Comparison of ENCODE assay signal across 21 mouse cellular contexts in the genomic region with DNA sequence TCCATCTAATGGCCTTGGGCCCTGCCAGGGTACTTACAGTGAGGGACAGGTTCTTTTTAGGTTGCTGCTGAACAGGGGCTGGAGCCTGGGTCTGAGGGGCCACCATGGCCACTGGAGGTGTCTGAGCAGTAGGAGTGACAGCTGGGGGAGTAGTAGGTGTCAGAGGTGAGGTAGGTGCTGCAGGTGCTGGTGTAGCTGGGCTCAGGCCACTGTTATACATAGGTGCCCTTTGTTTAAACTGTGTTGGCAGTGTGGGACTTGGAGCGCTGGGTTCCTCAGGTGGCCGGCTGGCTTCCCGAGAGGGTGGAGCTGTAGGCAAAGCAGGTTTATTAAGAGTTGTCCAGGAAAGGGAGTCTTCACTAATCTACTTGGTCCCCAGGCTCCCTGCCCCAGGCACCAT. TPM values are rescaled to one million over a fixed set of nuclear protein-coding genes. Genes with fewer than 3 reads are reported as not detected.
DNase-seq lines count a peak whose midpoint lies in the region; ATAC-seq and TF ChIP-seq lines count a peak whose summit lies in the region.
"Had no signal": no experiment of that assay in that cellular context is flagged by ENCODE, and none has a peak within 500 bp of the region (broad histone marks: within the 10 kb centered on the region; RNA-seq: fewer than 3 reads in every experiment).

No protein-coding gene starts in this region.

- H3K36me3 ChIP-seq in forebrain, embryonic 11.5 days (ENCODE audit: control insufficient read depth, insufficient read depth, low read length) = peaks cover 32% of the 10 kb centered on the region
- peaks cover 57% of the 10 kb centered on the region for H3K36me3 ChIP-seq in forebrain, embryonic 16.5 days (ENCODE audit: control insufficient read depth, insufficient read depth)
- H3K36me3 ChIP-seq in liver, embryonic 11.5 days (ENCODE audit: control insufficient read depth, insufficient read depth, low read length) = peaks cover 73% of the 10 kb centered on the region
- peaks cover 80% of the 10 kb centered on the region for H3K36me3 ChIP-seq in liver, postnatal 0 days (replicated peaks; ENCODE audit: insufficient read depth, low read length)
- H3K36me3 ChIP-seq in midbrain, embryonic 16.5 days (ENCODE audit: control insufficient read depth, insufficient read depth, low read length) = peaks cover 56% of the 10 kb centered on the region
- H3K36me3 ChIP-seq in midbrain, embryonic 10.5 days = peaks cover 95% of the 10 kb centered on the region
- peaks cover 39% of the 10 kb centered on the region for H3K36me3 ChIP-seq in myocyte (ENCODE audit: control insufficient read depth, insufficient read depth)

- H3K27me3 ChIP-seq in forebrain, embryonic 11.5 days (ENCODE audit: control insufficient read depth, insufficient read depth, low read length) = no peaks in the 10 kb centered on the region
- H3K27me3 ChIP-seq in forebrain, embryonic 16.5 days (replicated peaks; ENCODE audit: control insufficient read depth, insufficient read depth, low read length) = no peaks in the 10 kb centered on the region
- H3K27me3 ChIP-seq in liver, embryonic 11.5 days (replicated peaks; ENCODE audit: control insufficient read depth, insufficient read depth, low read length) = no peaks in the 10 kb centered on the region
- H3K27me3 ChIP-seq in liver, postnatal 0 days (ENCODE audit: insufficient read depth, low read length) = no peaks in the 10 kb centered on the region
- no peaks in the 10 kb centered on the region for H3K27me3 ChIP-seq in midbrain, embryonic 16.5 days (ENCODE audit: control insufficient read depth, insufficient read depth, low read depth, low read length)
- no peaks in the 10 kb centered on the region for H3K27me3 ChIP-seq in midbrain, embryonic 10.5 days (ENCODE audit: low read depth, poor library complexity, severe bottlenecking)
- no peaks in the 10 kb centered on the region for H3K27me3 ChIP-seq in myocyte (ENCODE audit: control insufficient read depth, insufficient read depth, insufficient read length)
- H3K27me3 ChIP-seq: CH12.LX, Patski had no signal

- WGBS in forebrain, embryonic 11.5 days = 98% methylated on average over 3 of the region's 3 CpGs
- 88% methylated on average over 3 of the region's 3 CpGs for WGBS in forebrain, embryonic 16.5 days
- WGBS in liver, embryonic 11.5 days = 77% methylated on average over 3 of the region's 3 CpGs
- 84% methylated on average over 3 of the region's 3 CpGs for WGBS in liver, postnatal 0 days (ENCODE audit: insufficient replicate concordance)
- 95% methylated on average over 3 of the region's 3 CpGs for WGBS in midbrain, embryonic 16.5 days
- 95% methylated on average over 3 of the region's 3 CpGs for WGBS in midbrain, embryonic 10.5 days

- no peak for TF ChIP-seq CTCF in liver, postnatal 0 days (IDR thresholded peaks at IDR 0.05; ENCODE audit: low read depth)

- H3K4me1 ChIP-seq in forebrain, embryonic 11.5 days (replicated peaks; ENCODE audit: control insufficient read depth, insufficient read depth, low read length) = no peaks in the 10 kb centered on the region
- no peaks in the 10 kb centered on the region for H3K4me1 ChIP-seq in forebrain, embryonic 16.5 days (replicated peaks; ENCODE audit: control insufficient read depth, insufficient read depth, low read length)
- H3K4me1 ChIP-seq in liver, embryonic 11.5 days (replicated peaks; ENCODE audit: control insufficient read depth, insufficient read depth, low read length) = no peaks in the 10 kb centered on the region
- H3K4me1 ChIP-seq in liver, postnatal 0 days (ENCODE audit: insufficient read depth) = no peaks in the 10 kb centered on the region
- no peaks in the 10 kb centered on the region for H3K4me1 ChIP-seq in midbrain, embryonic 16.5 days (ENCODE audit: control insufficient read depth, insufficient read depth, low read length)
- no peaks in the 10 kb centered on the region for H3K4me1 ChIP-seq in midbrain, embryonic 10.5 days
- H3K4me1 ChIP-seq: heart, embryonic 10.5 days had no signal

- no peak for ATAC-seq in forebrain, embryonic 11.5 days (replicated peaks; ENCODE audit: low FRiP score)
- no peak for ATAC-seq in forebrain, embryonic 16.5 days
- no peak for ATAC-seq in liver, embryonic 11.5 days (replicated peaks; ENCODE audit: low FRiP score)
- ATAC-seq in liver, postnatal 0 days = no peak
- ATAC-seq in midbrain, embryonic 16.5 days = 0 out of 2 replicates have a peak, but pooled peaks have one; percentile 33
- ATAC-seq: activated CD4-positive, CD25-positive, alpha-beta regulatory T cell, adult 4 months; forebrain, embryonic 14.5 days; Patski had no signal

- H3ac ChIP-seq in myocyte (ENCODE audit: control insufficient read depth, insufficient read length) = no peak overlapping the region

- no peaks in the 10 kb centered on the region for H3K9me3 ChIP-seq in forebrain, embryonic 11.5 days (ENCODE audit: control insufficient read depth, low read length)
- no peaks in the 10 kb centered on the region for H3K9me3 ChIP-seq in forebrain, embryonic 16.5 days (ENCODE audit: control insufficient read depth, low read length)
- no peaks in the 10 kb centered on the region for H3K9me3 ChIP-seq in liver, embryonic 11.5 days (ENCODE audit: control insufficient read depth, low read length)
- H3K9me3 ChIP-seq in liver, postnatal 0 days (ENCODE audit: low read length) = no peaks in the 10 kb centered on the region
- H3K9me3 ChIP-seq in midbrain, embryonic 16.5 days (replicated peaks; ENCODE audit: control insufficient read depth, low read length, poor library complexity, severe bottlenecking) = no peaks in the 10 kb centered on the region
- H3K9me3 ChIP-seq in midbrain, embryonic 10.5 days (replicated peaks) = no peaks in the 10 kb centered on the region
- H3K9me3 ChIP-seq: heart, embryonic 10.5 days had no signal

- no peak overlapping the region for H3K27ac ChIP-seq in forebrain, embryonic 11.5 days (ENCODE audit: low read depth, low read length)
- H3K27ac ChIP-seq in forebrain, embryonic 16.5 days (ENCODE audit: low read length) = no peak overlapping the region
- no peak overlapping the region for H3K27ac ChIP-seq in liver, embryonic 11.5 days (ENCODE audit: low read depth, low read length)
- H3K27ac ChIP-seq in liver, postnatal 0 days (ENCODE audit: low read depth) = no peak overlapping the region
- no peak overlapping the region for H3K27ac ChIP-seq in midbrain, embryonic 16.5 days (ENCODE audit: low read length)
- no peak overlapping the region for H3K27ac ChIP-seq in midbrain, embryonic 10.5 days (replicated peaks)
- H3K27ac ChIP-seq: heart, embryonic 10.5 days; hindbrain, embryonic 14.5 days had no signal

- H3K4me3 ChIP-seq in forebrain, embryonic 11.5 days (ENCODE audit: low read depth, low read length) = no peak overlapping the region
- H3K4me3 ChIP-seq in forebrain, embryonic 16.5 days (replicated peaks; ENCODE audit: low read length) = no peak overlapping the region
- no peak overlapping the region for H3K4me3 ChIP-seq in liver, embryonic 11.5 days (ENCODE audit: low read depth, low read length)
- H3K4me3 ChIP-seq in liver, postnatal 0 days (ENCODE audit: low read depth, low read length) = no peak overlapping the region
- H3K4me3 ChIP-seq in midbrain, embryonic 16.5 days (ENCODE audit: low read depth, low read length) = no peak overlapping the region
- no peak overlapping the region for H3K4me3 ChIP-seq in midbrain, embryonic 10.5 days
- H3K4me3 ChIP-seq in myocyte = no peak overlapping the region
- H3K4me3 ChIP-seq: heart, embryonic 10.5 days had no signal

- no peak for TF ChIP-seq POLR2A in myocyte (IDR thresholded peaks at IDR 0.05; ENCODE audit: insufficient read length, low read depth)

- DNase-seq in forebrain, embryonic 11.5 days (ENCODE audit: low spot score) = peak; percentile 48
- DNase-seq in liver, embryonic 11.5 days (ENCODE audit: low spot score) = peak; percentile 28
- no peak for DNase-seq in liver, postnatal 0 days
- no peak for DNase-seq in midbrain, embryonic 10.5 days (ENCODE audit: low spot score)
- no peak for DNase-seq in retina, embryonic 14.5 days (ENCODE audit: low spot score)
- DNase-seq: adrenal gland, postnatal 14 days; cerebellum, adult 11-12 months; cerebellum, adult 9-10 months; cerebellum, postnatal 25 days; gastrocnemius, postnatal 36 days; heart, adult 18-20 months; heart, postnatal 10 days had no signal

- no peak for TF ChIP-seq EP300 in liver, postnatal 0 days (IDR thresholded peaks at IDR 0.05; ENCODE audit: low read depth)

- no peak overlapping the region for H3K9ac ChIP-seq in forebrain, embryonic 11.5 days (ENCODE audit: low read length)
- no peak overlapping the region for H3K9ac ChIP-seq in forebrain, embryonic 16.5 days (replicated peaks; ENCODE audit: low read depth, low read length)
- no peak overlapping the region for H3K9ac ChIP-seq in liver, embryonic 11.5 days (ENCODE audit: low read depth, low read length)
- H3K9ac ChIP-seq in liver, postnatal 0 days (replicated peaks) = no peak overlapping the region
- H3K9ac ChIP-seq in midbrain, embryonic 16.5 days (ENCODE audit: low read depth, low read length) = no peak overlapping the region
- H3K9ac ChIP-seq: hindbrain, embryonic 14.5 days had no signal

- H3K79me2 ChIP-seq in myocyte (ENCODE audit: control insufficient read depth, insufficient read depth) = no peaks in the 10 kb centered on the region

- H3K4me2 ChIP-seq in forebrain, embryonic 11.5 days (ENCODE audit: low read depth, low read length, severe bottlenecking) = no peak overlapping the region
- H3K4me2 ChIP-seq in forebrain, embryonic 16.5 days (ENCODE audit: low read length) = no peak overlapping the region
- no peak overlapping the region for H3K4me2 ChIP-seq in liver, embryonic 11.5 days
- H3K4me2 ChIP-seq in liver, postnatal 0 days (ENCODE audit: low read depth, low read length) = no peak overlapping the region
- no peak overlapping the region for H3K4me2 ChIP-seq in midbrain, embryonic 16.5 days (ENCODE audit: low read length)
- H3K4me2 ChIP-seq in myocyte (ENCODE audit: low read depth) = no peak overlapping the region
- H3K4me2 ChIP-seq: hindbrain, embryonic 14.5 days had no signal

TF ChIP-seq in myocyte, 11 proteins besides CTCF, POLR2A, EP300 and RAD21:
- TF ChIP-seq POLR2AphosphoS2 (IDR thresholded peaks at IDR 0.05; ENCODE audit: insufficient read length, low read depth) (peak; percentile 32), TCF12 (IDR thresholded peaks at IDR 0.05; ENCODE audit: insufficient read depth, poor library complexity, severe bottlenecking) (no peak), E2F4 (IDR thresholded peaks at IDR 0.05; ENCODE audit: insufficient read depth) (no peak)

RNA-seq across cellular contexts. Expression of gene Nelfa, which starts 37.0 kb away (rescaled TPM):
- polyA plus RNA-seq in forebrain, embryonic 11.5 days (2014; fragmentation: Nextera tagmentation; extraction: Ambion mirVana) = 86.3 and 88.3 TPM in 2 replicates
- polyA plus RNA-seq in forebrain, embryonic 16.5 days (2015; fragmentation: Nextera tagmentation; extraction: Ambion mirVana) = 45.3 and 47.5 TPM in 2 replicates
- 67.9 and 68.3 TPM in 2 replicates for polyA plus RNA-seq in liver, embryonic 11.5 days (2014; fragmentation: Nextera tagmentation; extraction: Ambion mirVana)
- 12.3 and 13.0 TPM in 2 replicates for polyA plus RNA-seq in liver, postnatal 0 days (2015; fragmentation: Nextera tagmentation; extraction: Ambion mirVana)
- 38.9 and 40.4 TPM in 2 replicates for polyA plus RNA-seq in midbrain, embryonic 16.5 days (2015; fragmentation: Nextera tagmentation; extraction: Ambion mirVana)
- 85.4 and 88.1 TPM in 2 replicates for polyA plus RNA-seq in midbrain, embryonic 10.5 days (2016; fragmentation: Nextera tagmentation; extraction: Ambion mirVana)
- polyA plus RNA-seq in myocyte (2012; fragmentation: generic; extraction: Trizol) = 17.1 TPM

Comparison
In these comparisons a context has a peak if more than half of its experiments do, and no peak if none do; other contexts are left out.
1. DNase-seq: peak in forebrain, embryonic 11.5 days (single experiment) and liver, embryonic 11.5 days (single experiment); none in liver, postnatal 0 days (single experiment), midbrain, embryonic 10.5 days (single experiment) and retina, embryonic 14.5 days (single experiment).